Comparison of ENCODE assay signal across 8 mouse cellular contexts in genomic region chr11:59899711-59900685, GRCm38 (mm10). TPM values are rescaled to one million over a fixed set of nuclear protein-coding genes. Genes with fewer than 3 reads are reported as not detected.
DNase-seq lines count a peak whose midpoint lies in the region; ATAC-seq lines count a peak whose summit lies in the region.

No protein-coding gene starts in this region.

- intact Hi-C loops in left cerebral cortex, postnatal 4 days (cut with DNase I) = no loop called here
- intact Hi-C loops in heart, postnatal 36 days (cut with DNase I) = loop anchor here (5.0 kb wide), 2 partner anchors 47 to 62 kb away; partner anchors contain the start of genes Med9 and Rasd1

- H3K36me3 ChIP-seq in neural tube, embryonic 13.5 days = no peaks in the 10 kb centered on the region

- H3K9ac ChIP-seq in neural tube, embryonic 13.5 days = 0 out of 2 replicates have a peak overlapping the region, but pooled peaks have one; percentile 5

- H3K4me3 ChIP-seq in neural tube, embryonic 13.5 days = no peak overlapping the region

- H3K27ac ChIP-seq in neural tube, embryonic 13.5 days (replicated peaks) = peak overlapping the region; percentile 74

- H3K4me1 ChIP-seq in neural tube, embryonic 13.5 days (replicated peaks) = peaks cover 28% of the 10 kb centered on the region

- peak; percentile 73 for DNase-seq in left cerebral cortex, postnatal 4 days
- no peak for DNase-seq in left cerebral cortex, adult 9 months (ENCODE audit: low spot score in 2 of 2)
- DNase-seq in fat pad, adult 2 months (ENCODE audit: extremely low read depth, low read depth, low spot score) = peak; percentile 63
- peak; percentile 57 to 63 for DNase-seq in heart, postnatal 36 days
- DNase-seq in thymus, postnatal 25 days = no peak

- ATAC-seq in neural tube, embryonic 13.5 days (ENCODE audit: low read depth) = peak; percentile 69
- ATAC-seq in monocyte, adult 5-6 weeks (replicated peaks; ENCODE audit: insufficient number of reproducible peaks, low FRiP score, low TSS enrichment, poor library complexity, severe bottlenecking) = no peak
- no peak for ATAC-seq in CD4-positive, CD25-positive, alpha-beta regulatory T cell, adult 4 months

- H3K9me3 ChIP-seq in neural tube, embryonic 13.5 days = no peaks in the 10 kb centered on the region

- no peaks in the 10 kb centered on the region for H3K27me3 ChIP-seq in neural tube, embryonic 13.5 days

- WGBS in neural tube, embryonic 13.5 days = 36% methylated on average over 13 of the region's 13 CpGs

- no peak overlapping the region for H3K4me2 ChIP-seq in neural tube, embryonic 13.5 days

RNA-seq across cellular contexts. Expression of gene Med9, which starts 48.0 kb away (rescaled TPM):
- total RNA-seq in left cerebral cortex, postnatal 4 days (2021) = 10 to 100 TPM; 23.8 to 25.2 TPM
- total RNA-seq in heart, postnatal 36 days (2021) = 10 to 100 TPM; 26.2 to 26.6 TPM
- polyA plus RNA-seq in neural tube, embryonic 13.5 days (2015; fragmentation: Nextera tagmentation; extraction: Ambion mirVana) = 36.2 TPM in 2 replicates
- 3.5 to 4.9 TPM (median 4.6 TPM) in 3 replicates for total RNA-seq in monocyte, adult 5-6 weeks (2017)
- polyA plus RNA-seq in CD4-positive, CD25-positive, alpha-beta regulatory T cell, adult 4 months (2017; shearing (Covaris generic)) = 1 to 10 TPM; 4.5 to 5.3 TPM

Comparison
In these comparisons a context has a peak if more than half of its experiments do, and no peak if none do; other contexts are left out.
1. DNase-seq: peak in left cerebral cortex, postnatal 4 days (single experiment), fat pad, adult 2 months (single experiment) and heart, postnatal 36 days (2 of 2); none in left cerebral cortex, adult 9 months (0 of 2) and thymus, postnatal 25 days (single experiment).